Mouse (Mus musculus) frontal cortex, postnatal 36 days (tissue): ENCODE measurements at regions not wholly inside any gene's neighbourhood (a gene's known extent, or its start where the extent isn't known, plus 50 kb on each side); places are given as distances from the start of the nearest gene placed in this dataset.
A peak's percentile ranks its signal among the peaks of the same experiment; 100 is the strongest.

Experiments used
- DNase-seq, 2 experiments: peaks; one replicate each; pipeline ENCODE4 v3.0.0; 2022; ENCODE audit warnings: low spot score in 2 of 2

- DNase-seq, result peak in 1 of 2 experiments; percentile 5
These were observed 54.5 kb downstream of the Irx3 start for GRCm38 (mm10) chr8:91747174-91747859.

GRCm38 (mm10) chr8:91724646-91725045, 77.2 kb downstream of the Irx3 start:
- DNase-seq, result no peak
